Mouse (Mus musculus): Measurements from ENCODE around the gene Gm12248.

Gm12248 gene

DNA sequence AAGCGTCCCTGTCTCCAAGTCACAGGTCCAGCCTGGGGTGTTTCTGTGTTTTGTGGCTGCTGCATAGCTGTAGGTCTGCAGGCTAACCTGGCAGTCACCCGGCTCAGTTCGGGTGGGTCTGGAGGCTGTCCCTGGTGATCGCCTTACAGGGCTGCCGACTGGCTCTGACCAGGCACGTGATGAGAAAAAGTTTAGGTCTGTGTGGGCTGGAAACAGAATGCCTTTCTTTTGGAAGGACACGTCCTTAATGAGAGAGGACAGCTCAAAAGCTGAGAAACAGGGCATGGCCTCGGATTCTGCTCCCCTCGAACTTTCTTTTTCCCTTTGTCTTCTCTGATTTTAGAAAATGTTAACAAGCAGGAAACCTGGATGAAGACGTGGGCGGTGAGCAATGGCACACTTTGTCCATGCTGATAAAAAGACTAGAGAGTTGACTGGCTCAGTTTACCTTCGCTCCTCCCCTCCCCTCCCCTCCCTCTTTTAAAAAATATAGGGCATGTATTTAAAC, at the start of gene Gm12248:
TSS of gene Gm12248 (minus strand) at position 114 of the 508 bp plus-strand sequence.
- DNase-seq = peak; percentile 35 to 75

DNA sequence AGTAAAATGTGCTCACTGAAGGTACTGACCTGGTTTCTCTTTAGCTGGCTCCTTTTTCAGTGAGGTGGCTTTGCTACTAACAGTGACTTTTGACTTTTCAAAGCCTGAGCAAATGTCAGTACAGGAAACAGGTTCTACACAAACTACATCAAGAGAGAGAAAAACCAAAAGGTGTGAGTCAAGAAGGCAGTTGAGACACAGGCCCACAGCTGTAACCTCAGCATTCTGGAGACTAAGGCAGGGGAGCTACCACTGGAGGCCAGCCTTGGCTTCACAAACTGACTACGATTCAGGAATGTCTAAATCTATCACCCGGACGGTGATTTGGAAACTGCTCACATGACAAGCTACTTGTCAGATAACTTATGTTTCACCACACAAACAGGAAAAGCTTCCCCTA, 46.5 kb upstream of the Gm12248 start:
- DNase-seq = no peak

DNA sequence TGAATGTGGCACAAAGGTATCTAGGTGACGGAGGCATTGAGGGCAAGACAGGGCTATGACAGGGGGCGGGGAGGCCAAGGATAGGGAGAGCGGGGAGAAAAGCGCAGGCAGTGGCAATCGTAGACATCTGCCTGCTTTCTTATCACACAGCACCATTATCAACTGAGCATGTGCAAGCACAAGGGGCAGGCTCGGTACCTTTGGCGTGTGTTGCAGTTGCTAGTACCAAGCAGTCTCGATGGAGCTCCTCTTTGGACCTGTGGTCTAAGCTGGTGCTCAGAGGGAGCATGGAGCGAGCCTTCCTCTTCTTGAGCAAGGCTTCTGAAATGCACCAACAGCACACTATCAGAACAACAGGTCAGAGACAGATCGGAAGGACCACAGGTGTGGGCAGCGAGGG, 45.9 kb upstream of the Gm12248 start:
- no peak for DNase-seq

DNA sequence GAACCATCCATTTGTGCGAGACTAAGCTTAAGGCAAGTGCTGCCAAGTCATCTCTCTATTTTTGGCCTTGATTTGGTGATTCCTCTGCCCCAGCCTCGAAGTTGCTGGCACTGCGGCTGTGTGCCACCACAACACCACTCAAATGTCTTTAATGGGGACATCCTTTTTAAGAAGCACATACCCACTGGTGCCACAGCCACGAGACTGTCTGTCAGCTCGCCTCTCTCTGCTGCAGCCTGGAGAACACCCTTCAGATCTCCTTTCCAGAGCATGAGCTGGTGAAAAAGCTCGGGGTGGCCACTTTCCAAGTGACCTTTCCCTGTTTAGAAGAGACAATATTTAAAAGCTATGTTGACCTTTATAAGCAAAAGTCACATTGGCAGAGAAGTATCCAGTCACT, 43.7 kb upstream of the Gm12248 start:
- no peak for DNase-seq

DNA sequence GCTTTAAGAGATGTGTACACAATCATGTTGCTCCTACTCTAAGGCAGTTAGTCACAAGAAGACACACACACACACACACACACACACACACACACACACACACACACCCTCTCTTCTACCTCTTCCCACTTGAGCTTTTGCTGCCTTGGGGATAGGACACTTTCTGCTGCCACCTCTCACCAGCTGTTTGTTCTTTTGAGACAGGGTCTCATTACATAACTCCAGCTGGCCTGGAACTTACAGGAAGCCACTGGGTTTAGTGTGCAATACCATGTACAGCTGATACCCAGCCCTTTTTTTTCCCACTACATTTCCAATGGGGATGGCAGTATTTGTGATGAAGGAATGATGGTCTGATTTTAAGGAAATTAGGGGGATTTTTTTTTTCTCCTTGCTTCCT, 42.4 kb upstream of the Gm12248 start:
- DNase-seq = no peak

DNA sequence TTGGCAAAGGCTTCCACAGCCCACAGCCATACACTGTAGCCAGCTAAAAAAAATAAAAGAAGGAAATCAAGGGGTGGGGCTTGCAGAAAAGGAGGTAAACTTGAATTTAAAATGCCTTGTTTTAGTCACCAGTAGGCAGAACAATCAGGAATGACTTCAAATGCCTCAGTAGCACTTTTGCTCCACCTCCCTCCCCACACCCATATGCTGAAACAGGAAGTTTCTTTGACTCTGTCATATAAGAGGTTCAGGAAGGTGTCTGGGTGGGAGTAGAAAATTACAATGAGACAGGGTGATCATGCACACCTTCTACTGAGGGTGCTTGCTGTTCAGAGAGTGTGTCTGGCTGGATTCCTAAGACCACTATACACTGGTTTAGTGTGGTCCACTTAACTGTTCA, 41.9 kb upstream of the Gm12248 start:
- DNase-seq = no peak

DNA sequence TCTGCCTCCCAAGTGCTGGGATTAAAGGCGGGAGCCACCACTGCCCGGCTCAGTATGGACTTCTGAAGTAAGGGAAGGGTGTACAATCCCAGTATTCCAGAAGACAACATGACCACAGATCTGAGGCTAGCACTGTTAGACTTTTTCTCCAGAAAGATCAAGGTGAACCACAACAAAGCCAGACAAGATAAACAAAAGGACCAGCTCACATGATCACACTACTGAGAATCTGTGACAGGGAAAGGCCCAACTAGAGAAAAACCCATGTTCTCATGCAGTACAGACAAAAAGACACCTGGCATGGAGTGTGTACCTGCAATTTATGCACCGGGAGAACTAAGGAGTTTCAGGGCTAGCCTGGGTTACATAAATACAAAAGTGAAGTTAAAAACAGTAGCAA, 39.1 kb upstream of the Gm12248 start:
- DNase-seq = no peak

DNA sequence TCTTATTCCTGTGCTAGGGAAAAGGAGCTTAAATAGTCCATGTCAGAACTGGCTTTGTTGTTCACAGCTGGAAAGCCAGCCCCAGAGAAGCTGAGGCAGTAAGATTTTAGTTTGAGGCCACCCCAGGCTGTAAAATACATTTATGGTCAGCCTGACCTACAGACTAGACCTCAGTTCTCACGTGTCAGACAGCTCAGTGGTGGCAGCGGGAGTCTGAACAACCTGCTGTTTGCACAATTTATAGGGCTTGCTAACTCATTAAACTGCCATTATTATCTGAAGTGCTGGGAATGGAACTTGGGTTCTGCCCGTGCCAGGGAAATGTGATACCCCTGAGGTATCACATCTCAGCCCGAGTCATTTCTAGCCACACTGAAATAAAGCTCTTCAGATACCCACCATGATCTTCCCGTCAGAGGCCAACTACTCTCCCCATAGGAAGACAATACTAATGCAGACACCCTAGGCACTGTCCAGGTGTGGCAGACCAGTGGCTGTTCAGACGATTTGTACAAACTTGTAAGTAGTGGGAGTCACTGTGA, 36.4 kb upstream of the Gm12248 start:
- DNase-seq = no peak

DNA sequence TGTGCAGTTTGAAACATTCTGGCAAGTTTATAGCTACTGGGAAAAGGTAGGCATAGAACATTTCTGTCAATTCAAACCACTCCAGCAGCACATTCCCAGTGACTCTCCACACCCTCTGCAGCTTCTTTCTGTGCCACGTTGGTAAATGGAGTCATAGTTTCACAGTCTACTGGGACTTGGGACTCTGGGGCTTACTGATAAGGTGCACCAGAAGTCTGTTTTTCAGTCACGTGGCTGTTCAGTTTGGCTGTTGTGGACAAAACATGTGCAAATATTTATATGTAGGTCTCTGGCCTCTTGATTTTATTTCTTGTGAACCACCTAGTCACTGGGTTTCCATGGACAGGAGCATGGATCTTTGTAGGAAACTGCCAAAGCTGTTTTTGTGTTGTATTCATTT, 34.6 kb upstream of the Gm12248 start:
- no peak for DNase-seq

DNA sequence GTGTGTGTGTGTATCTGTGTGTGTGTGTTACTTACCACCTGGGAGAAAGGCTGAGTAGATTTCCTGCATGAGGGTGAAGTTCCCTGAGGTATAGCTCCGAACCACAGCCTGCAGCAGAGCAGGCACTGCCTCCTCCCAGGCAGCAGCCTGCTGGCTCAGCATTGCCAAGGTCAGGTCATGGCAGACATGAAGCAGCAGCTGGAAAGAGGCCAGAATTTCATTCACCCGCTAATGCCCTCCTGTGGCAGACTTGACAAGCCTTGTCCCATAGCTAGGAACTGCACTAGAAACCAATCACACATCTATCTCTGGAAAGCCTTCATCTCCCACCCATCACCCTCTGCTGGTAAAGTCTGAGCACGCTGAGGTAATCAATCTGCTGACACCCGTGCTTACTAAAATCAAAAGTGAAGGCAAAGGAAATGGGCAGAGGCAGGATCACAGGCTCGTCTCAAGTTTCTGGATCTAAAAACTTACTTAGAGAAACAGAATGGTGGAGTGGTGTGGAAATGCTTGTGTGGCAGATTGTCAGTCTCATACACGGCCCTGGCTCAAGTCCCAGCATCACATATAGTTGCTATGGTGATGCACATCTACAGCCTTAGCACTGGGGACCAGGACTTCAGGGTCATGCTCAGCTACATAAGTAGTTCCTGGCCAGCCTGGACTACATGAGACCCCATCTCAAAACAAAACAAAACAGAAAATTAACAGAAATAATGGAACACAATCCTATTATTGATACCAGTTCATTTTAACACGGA, 33.6 kb upstream of the Gm12248 start:
- peak; percentile 87 to 92 for DNase-seq

DNA sequence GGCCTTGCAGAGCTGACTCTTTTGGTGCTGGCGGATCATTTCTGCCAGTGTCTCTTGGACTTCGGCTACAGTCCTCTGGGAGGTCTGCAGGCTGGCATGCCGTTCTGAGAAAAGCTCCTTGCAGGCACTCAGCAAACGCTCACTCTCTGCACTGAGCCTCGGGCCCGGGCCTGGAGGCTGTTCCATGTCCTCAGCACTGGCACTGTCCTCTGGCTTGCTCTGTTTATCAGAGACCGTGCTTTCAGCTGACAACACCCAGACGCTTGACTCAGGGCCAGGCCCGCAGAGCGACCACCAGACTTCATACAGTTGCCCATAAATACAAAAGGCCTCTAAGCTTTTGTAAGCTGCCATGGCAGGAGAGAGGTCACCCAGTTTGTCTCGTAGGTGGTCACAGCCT, 32.1 kb upstream of the Gm12248 start:
- no peak for DNase-seq

DNA sequence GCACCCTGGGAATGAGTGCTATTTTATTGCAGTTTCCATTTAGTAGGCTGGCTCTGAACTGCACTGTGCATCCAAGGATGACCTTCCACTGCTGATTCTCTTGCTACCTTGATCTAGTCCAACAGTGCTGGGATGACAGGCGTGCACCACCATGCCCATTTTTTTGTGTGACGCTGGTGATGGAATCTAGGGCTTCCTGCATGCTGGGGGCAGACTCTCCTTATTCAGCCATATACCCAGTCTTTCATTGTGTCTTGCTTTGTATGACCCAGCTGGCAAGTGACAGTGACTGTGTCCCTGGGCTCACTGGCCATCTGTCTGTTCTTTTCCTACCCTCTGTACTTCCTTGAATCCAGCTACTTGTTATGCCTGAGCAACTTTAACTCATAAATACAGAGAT, 30.8 kb upstream of the Gm12248 start:
- no peak for DNase-seq

DNA sequence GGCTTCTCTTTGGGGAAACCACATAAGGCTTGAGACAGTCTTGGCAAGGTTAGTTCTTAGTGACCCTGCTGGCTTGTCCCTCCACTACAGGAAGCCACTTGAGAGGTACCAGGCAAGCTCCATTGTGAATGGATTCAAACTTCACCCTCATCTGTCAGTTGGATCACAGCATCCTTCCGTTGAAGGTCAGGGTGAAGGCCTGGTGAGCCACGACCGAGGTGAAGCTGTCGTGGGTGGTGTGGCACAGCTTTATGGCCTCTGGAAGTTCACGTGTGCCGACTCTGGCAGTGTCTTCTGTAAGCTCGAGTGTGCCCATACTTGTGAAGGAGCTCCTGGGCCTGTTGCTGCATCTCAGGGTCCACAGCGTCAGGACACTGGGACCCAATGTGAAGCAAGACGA, 28.4 kb upstream of the Gm12248 start:
- DNase-seq = no peak

DNA sequence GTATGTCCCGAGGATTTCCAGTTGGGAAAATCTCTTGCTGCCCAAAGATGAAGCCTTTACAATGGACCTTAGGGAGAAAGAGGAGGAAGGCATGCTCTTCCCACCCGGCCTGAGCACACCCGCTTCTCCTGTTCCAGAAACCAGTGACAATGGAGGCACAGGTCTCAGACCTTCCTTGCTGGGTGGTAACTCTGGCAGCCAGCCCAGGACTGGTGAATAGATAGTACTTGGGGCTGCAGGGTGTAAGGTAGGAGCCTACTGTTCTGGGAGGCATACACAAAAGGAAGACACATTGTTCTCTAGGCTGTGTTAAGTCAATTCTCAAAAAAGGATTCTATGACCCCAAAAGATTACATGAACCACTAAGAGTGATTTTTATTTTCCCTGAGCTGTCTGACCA, 27.7 kb upstream of the Gm12248 start:
- no peak for DNase-seq

DNA sequence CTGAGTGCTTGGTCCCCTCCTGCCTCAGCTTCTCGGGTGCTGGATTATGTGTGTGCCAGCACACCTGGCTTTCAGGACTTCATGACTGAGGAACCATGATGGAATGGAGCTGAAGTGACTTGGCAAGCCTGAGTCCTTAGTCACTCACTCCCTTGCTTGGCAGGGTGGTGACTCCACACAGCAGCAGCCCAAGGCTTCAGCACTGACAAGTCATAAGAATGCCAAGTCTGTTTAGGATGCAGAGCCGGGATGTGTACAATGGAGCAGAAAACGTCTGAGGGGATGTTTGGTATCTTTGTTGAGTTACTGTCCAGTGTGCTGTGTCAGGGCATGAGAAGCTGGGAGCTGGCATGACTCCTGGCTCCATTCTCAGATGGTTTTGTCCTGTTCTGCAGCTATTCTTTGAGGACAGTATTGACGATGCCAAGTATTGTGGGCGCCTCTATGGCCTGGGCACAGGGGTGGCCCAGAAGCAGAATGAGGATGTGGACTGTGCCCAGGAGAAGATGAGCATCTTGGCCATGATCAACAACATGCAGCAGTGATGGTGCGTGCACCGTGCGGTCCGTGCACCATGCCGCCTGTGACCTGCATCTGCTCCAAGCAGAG, 24.2 kb upstream of the Gm12248 start:
- DNase-seq = no peak

DNA sequence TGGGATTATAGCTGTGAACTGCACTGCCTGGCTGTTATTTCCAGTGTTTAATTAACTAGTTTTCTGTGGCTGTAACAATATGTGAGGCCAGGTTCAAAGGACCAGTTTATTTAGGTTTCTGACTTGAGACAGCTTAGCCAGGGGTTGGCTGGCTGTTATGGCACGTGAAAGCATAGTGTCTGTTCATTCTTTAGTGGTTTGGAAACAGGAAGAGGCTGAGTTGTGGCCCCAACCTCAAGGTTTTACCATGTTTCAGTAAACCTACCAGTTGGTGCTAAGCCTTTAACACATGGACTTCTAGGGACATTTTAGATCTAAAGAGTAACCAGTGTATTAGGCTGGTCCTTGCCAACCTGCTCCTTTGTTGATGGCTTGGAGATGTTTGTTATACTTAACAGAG, 23.6 kb upstream of the Gm12248 start:
- DNase-seq = no peak

DNA sequence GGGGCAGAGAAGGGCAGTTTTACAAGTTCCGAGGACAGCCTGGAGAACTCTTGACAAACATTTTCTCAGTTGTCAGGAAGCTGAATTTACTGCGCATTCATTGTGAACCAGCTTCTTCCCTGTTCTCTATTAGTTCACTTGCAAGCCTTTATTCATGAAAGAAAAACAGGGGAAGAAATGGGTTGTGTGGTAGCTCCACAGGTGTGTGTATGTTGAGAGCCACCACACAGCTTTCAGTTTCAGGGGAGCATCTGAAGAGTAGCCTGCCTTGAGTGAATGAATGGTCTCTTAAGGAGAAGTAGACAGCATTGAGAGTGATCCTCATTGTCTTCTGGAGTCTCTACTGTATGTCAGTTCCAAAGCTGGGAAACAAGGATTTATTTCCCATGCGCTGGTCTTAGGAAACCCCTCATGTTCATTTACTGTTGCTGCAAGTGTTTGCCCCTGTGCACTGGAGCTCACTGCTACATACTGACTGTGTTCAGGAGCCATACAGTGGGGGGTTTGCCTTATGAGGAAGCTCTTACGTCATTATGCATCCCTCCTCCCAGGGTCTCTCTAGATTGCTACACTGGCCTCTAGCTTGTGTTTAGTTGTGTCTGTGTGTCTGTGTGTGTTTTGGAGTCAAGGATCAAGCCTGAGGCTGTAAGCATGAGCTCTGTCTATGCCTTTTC, 14.9 kb upstream of the Gm12248 start:
- DNase-seq = no peak

DNA sequence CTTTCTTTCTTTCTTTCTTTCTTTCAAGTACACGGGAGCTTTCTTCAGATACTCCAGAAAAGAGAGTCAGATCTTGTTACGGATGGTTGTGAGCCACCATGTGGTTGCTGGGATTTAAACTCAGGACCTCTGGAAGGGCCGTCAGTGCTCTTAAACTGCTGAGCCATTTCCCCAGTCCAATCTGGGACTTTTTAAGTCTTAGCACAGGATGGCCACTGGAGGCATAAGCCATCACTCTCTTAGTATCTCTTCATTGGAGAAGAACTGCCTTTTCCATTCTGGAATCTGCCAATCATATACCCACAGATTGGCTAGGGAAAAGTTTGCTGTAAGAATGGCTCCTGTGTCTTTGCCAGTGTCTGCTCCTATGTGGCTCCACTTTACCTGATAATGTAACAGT, 14.1 kb upstream of the Gm12248 start:
- no peak for DNase-seq

DNA sequence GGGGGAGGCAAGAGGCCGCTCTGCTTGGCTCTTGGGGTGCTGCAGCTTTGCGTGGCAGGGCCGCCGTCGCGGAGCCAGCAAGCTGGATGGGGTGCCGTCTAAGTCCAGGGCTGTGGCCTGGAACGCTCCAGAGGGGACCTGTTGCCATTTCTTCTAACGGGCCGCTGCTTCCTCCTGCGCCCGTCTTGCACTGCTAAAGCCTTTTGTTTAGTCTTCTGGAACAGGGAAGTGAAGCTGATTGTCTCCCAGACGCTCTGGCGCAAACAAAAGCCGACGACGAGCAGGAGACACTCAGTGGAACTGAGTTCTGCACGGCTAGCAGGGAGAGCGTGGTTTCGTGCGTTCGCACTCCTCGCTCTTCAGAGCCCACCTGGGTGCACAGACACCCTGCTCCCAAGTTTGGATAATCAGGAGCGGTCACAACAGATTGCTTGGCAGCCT, 11.4 kb upstream of the Gm12248 start:
- peak in 1 of 2 experiments; percentile 25 for DNase-seq

DNA sequence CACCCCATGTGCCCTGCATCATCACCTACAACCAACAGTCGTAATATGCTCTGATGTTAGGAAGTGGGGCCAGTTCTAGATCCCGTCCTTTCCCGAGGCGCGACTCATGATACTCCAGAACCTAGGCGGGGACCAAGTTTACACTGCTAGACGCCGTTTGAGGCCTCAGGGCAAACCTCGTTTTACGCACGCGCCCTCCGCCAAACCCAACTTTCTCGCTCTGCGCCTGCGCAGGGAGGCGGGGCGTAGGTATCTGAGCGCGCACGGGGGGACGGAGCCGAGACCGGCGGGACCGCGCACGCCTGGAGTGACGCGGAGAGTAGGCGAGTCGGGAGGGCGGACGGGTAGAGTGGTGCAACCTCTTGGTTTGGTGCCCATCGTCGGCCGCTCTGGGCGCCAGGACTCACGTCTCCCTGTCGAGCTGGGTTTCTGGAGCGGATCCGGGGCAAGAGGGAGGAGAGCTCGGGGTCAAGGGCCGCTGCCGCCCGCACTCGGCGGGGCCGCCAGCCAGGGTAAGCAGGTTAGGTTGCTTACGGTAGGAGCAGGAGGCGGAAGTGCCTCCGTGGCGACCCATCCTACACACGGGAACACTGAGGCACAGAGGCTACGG, 10.9 kb upstream of the Gm12248 start, which contains the start of gene Cnot8:
TSS of gene Cnot8 (plus strand) at position 457 of the 610 bp plus-strand sequence.
- DNase-seq = peak; percentile 99 to 100

DNA sequence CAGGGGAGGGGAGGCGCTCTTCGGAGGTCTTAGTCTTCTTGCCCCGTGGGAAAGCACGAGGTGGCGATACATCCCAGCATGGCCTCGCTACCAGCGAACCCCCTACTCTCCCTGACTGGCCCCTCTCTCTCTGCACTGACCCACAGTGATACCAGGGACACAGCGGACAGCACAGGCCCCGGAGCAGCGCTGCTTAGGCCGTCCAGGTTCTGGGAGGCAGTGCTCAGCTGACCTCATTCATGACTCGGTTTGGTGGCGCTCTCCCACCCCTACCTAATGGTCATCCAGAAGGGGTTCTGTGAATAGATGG, 10.4 kb upstream of the Gm12248 start:
- peak in 1 of 2 experiments; percentile 54 for DNase-seq

DNA sequence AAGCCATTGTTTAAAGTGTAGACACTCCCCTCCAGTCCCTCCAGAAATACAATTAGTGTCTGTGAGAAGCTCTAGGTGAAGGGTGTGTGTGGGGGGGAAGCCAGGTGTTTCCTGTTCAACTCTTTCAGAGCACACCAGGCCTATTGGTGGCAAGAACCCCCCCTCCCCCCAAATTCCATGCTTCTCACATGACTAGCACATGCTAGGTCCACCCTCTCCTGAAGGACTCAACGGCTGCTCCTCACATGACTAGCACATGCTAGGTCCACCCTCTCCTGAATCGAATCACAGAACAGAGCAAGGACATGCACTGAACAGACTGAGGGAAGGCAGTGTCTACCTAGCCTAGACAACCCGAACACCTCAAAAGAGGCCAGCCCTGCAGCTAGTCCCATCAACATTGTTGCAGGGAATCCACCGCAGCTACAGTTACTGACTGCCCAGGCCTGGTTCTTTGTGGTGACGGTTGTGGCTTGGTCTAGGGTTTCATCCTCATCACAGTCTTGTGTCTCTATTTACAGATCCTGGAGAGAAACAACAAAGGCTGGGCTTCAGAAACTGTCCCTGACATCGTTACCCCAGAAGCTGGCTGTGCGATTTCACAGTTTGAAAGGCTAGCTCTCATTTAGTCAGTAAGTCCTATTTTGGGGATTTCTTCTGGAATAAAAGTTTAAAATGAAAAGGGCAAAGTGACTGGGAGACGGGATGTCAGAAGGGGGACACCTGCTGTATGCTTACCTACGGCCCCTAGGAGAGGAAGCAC, 9.8 kb upstream of the Gm12248 start:
- DNase-seq = no peak

Measured in kidney, postnatal 25 days (tissue).